Comparison of ENCODE assay signal across 8 mouse cellular contexts in the genomic region with DNA sequence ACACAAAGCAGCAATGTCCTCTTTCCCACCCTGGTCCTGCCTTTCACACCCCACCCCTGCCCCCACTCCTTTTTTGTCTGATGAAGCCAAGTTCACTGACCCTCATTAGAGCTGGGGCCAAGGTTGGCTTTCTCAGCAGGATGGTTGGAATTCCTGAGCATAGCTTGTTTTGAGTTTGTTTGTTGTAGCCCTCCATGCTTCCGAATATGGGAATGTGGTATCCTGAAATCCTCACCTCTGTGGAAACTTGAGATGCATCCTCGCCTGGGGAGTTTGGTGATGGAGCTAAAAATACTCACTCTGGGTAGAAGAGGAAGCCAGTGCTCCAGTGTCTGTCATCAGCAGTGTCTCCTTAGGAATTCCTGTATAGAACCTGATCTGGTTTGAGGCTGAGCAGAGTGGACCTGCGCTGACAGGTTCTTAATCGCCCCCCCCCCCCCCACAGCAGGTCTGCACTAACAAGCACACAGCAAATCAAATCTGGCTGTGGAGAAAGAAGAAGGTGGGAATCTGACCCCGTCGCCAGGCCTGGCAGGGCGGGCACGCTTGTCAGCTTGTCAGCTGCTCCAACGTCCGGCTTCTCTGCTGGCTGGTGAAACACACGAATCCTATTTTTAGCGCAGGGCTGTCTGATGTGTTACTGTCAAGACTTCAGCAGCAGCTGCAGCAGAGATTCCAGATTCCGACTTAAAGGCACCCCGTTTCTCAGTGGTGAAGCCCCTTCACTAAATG. TPM values are rescaled to one million over a fixed set of nuclear protein-coding genes. Genes with fewer than 3 reads are reported as not detected.
DNase-seq lines count a peak whose midpoint lies in the region; ATAC-seq and TF ChIP-seq lines count a peak whose summit lies in the region.

No protein-coding gene starts in this region.

- peak; percentile 29 to 39 for DNase-seq in cerebellum, adult 18-20 months
- no peak for DNase-seq in cerebellum, adult 9-10 months
- DNase-seq in gastrocnemius, adult 2 months, result peak; percentile 90
- no peak for DNase-seq in c-Kit-positive CD71-positive TER-119-positive erythroid progenitor cells, embryonic 14.5 days (ENCODE audit: low spot score)

- TF ChIP-seq POLR2A in bone marrow macrophage, adult 2 months (IDR thresholded peaks at IDR 0.05; ENCODE audit: borderline replicate concordance, low read depth, low read length), result no peak

- ATAC-seq in hindbrain, embryonic 15.5 days (ENCODE audit: low FRiP score, low read depth), result no peak
- peak; percentile 59; the same call in 1 of the 2 replicates for ATAC-seq in limb, embryonic 15.5 days (ENCODE audit: insufficient number of reproducible peaks, low FRiP score, low TSS enrichment, low read depth)
- no peak for ATAC-seq in neural tube, embryonic 13.5 days (ENCODE audit: low read depth)

- intact Hi-C loops in gastrocnemius, adult 2 months (cut with DNase I), result no loop called here

- peak overlapping the region; percentile 6 for H3K4me3 ChIP-seq in bone marrow macrophage, adult 2 months (ENCODE audit: insufficient read depth, low read length)
- H3K4me3 ChIP-seq in gastrocnemius, adult 2 months, result peak overlapping the region; percentile 64
- no peak overlapping the region for H3K4me3 ChIP-seq in hindbrain, embryonic 15.5 days
- H3K4me3 ChIP-seq in limb, embryonic 15.5 days, result no peak overlapping the region
- no peak overlapping the region for H3K4me3 ChIP-seq in neural tube, embryonic 13.5 days

- no peaks in the 10 kb centered on the region for H3K27me3 ChIP-seq in hindbrain, embryonic 15.5 days
- no peaks in the 10 kb centered on the region for H3K27me3 ChIP-seq in limb, embryonic 15.5 days
- H3K27me3 ChIP-seq in neural tube, embryonic 13.5 days, result no peaks in the 10 kb centered on the region

- H3K27ac ChIP-seq in bone marrow macrophage, adult 2 months (ENCODE audit: insufficient read depth, low read depth, low read length), result peak overlapping the region; percentile 51
- peak overlapping the region; percentile 92 for H3K27ac ChIP-seq in gastrocnemius, adult 2 months
- peak overlapping the region; percentile 30 for H3K27ac ChIP-seq in hindbrain, embryonic 15.5 days (replicated peaks)
- H3K27ac ChIP-seq in limb, embryonic 15.5 days, result peak overlapping the region; percentile 74
- peak overlapping the region; percentile 49 for H3K27ac ChIP-seq in neural tube, embryonic 13.5 days (replicated peaks)

- whole genome bisulfite sequencing in hindbrain, embryonic 15.5 days, result 30% methylated on average over 14 of the region's 14 CpGs
- 15% methylated on average over 14 of the region's 14 CpGs for WGBS in limb, embryonic 15.5 days
- 34% methylated on average over 14 of the region's 14 CpGs for WGBS in neural tube, embryonic 13.5 days

- no peaks in the 10 kb centered on the region for H3K36me3 ChIP-seq in hindbrain, embryonic 15.5 days
- H3K36me3 ChIP-seq in limb, embryonic 15.5 days, result peaks cover 34% of the 10 kb centered on the region
- H3K36me3 ChIP-seq in neural tube, embryonic 13.5 days, result no peaks in the 10 kb centered on the region

- TF ChIP-seq CTCF in bone marrow macrophage, adult 2 months (IDR thresholded peaks at IDR 0.05; ENCODE audit: low read depth, low read length), result no peak
- no peak for TF ChIP-seq CTCF in gastrocnemius, adult 2 months (IDR thresholded peaks at IDR 0.05)

- H3K4me2 ChIP-seq in hindbrain, embryonic 15.5 days, result 0 out of 2 replicates have a peak overlapping the region, but pooled peaks have one; percentile 11
- no peak overlapping the region for H3K4me2 ChIP-seq in limb, embryonic 15.5 days
- no peak overlapping the region for H3K4me2 ChIP-seq in neural tube, embryonic 13.5 days

- no peaks in the 10 kb centered on the region for H3K9me3 ChIP-seq in hindbrain, embryonic 15.5 days
- no peaks in the 10 kb centered on the region for H3K9me3 ChIP-seq in limb, embryonic 15.5 days
- no peaks in the 10 kb centered on the region for H3K9me3 ChIP-seq in neural tube, embryonic 13.5 days

- no peak overlapping the region for H3K9ac ChIP-seq in hindbrain, embryonic 15.5 days
- H3K9ac ChIP-seq in limb, embryonic 15.5 days, result no peak overlapping the region
- 0 out of 2 replicates have a peak overlapping the region, but pooled peaks have one; percentile 12 for H3K9ac ChIP-seq in neural tube, embryonic 13.5 days

- H3K4me1 ChIP-seq in bone marrow macrophage, adult 2 months (ENCODE audit: control insufficient read depth, insufficient read depth, low read length), result peaks cover 17% of the 10 kb centered on the region
- H3K4me1 ChIP-seq in hindbrain, embryonic 15.5 days (replicated peaks), result peaks cover 31% of the 10 kb centered on the region
- peaks cover 29% of the 10 kb centered on the region for H3K4me1 ChIP-seq in limb, embryonic 15.5 days
- peaks cover 40% of the 10 kb centered on the region for H3K4me1 ChIP-seq in neural tube, embryonic 13.5 days (replicated peaks)

RNA-seq across cellular contexts. Expression of gene Wdsub1, which starts 53.4 kb away (rescaled TPM):
- 16.0 and 16.1 TPM in 2 replicates for polyA plus RNA-seq in bone marrow macrophage, adult 2 months (2012; ENCODE audit: insufficient read depth, insufficient read length, missing spikeins)
- total RNA-seq in gastrocnemius, adult 2 months (2021), result 10 to 100 TPM; 12.0 to 18.4 TPM
- polyA plus RNA-seq in hindbrain, embryonic 15.5 days (2015; fragmentation: Nextera tagmentation; extraction: Ambion mirVana), result 17.7 and 18.8 TPM in 2 replicates
- polyA plus RNA-seq in limb, embryonic 15.5 days (2015; fragmentation: Nextera tagmentation; extraction: Ambion mirVana), result 34.2 and 40.5 TPM in 2 replicates
- 13.3 and 15.4 TPM in 2 replicates for polyA plus RNA-seq in neural tube, embryonic 13.5 days (2015; fragmentation: Nextera tagmentation; extraction: Ambion mirVana)

Comparison
In these comparisons a context has a peak if more than half of its experiments do, and no peak if none do; other contexts are left out.
1. DNase-seq: peak in cerebellum, adult 18-20 months (2 of 2) and gastrocnemius, adult 2 months (single experiment); none in cerebellum, adult 9-10 months (single experiment) and c-Kit-positive CD71-positive TER-119-positive erythroid progenitor cells, embryonic 14.5 days (single experiment).
2. H3K27ac ChIP-seq: peak in every context shown above with its lines; median percentile 92 in gastrocnemius, adult 2 months; 74 in limb, embryonic 15.5 days; 51 in bone marrow macrophage, adult 2 months; 49 in neural tube, embryonic 13.5 days; 30 in hindbrain, embryonic 15.5 days.
3. H3K4me3 ChIP-seq: peak in bone marrow macrophage, adult 2 months (single experiment) and gastrocnemius, adult 2 months (single experiment); none in hindbrain, embryonic 15.5 days (single experiment), limb, embryonic 15.5 days (single experiment) and neural tube, embryonic 13.5 days (single experiment).